ENCODE assay signal across 16 mouse cellular contexts in the genomic region with DNA sequence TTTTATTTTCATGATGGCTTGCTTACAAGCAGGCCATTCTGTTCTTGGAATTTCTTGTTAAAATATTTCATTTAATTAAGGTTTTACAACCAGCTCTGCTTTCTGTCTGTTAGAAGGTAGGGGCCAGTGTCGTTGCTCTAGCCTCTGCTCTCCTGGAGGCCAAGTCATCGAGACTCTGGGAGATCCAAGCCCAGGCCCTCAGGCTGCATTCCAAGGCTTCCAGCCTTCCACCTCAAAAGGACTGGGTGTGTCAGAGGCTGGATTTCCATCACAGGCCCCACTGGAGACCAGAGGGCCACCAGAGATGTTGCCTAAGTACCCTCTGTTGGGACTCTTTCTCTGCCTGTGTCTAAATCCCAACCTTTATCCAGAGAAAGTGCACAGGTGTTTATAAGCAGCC. TPM values are rescaled to one million over a fixed set of nuclear protein-coding genes. Genes with fewer than 3 reads are reported as not detected.
"Had no signal": no experiment of that assay in that cellular context is flagged by ENCODE, and none has a peak within 500 bp of the region (broad histone marks: within the 10 kb centered on the region; RNA-seq: fewer than 3 reads in every experiment).

No protein-coding gene starts in this region.

- H3K4me3 ChIP-seq: intestine, embryonic 15.5 days; limb, embryonic 13.5 days; liver, embryonic 15.5 days; midbrain, embryonic 10.5 days; myocyte; neural tube, embryonic 15.5 days had no signal

- H3K4me1 ChIP-seq: intestine, embryonic 15.5 days; liver, embryonic 15.5 days; neural tube, embryonic 15.5 days had no signal

- H3K4me2 ChIP-seq: intestine, embryonic 15.5 days; limb, embryonic 13.5 days; liver, embryonic 15.5 days; lung, embryonic 14.5 days; neural tube, embryonic 15.5 days had no signal

- H3K27me3 ChIP-seq: intestine, embryonic 15.5 days; limb, embryonic 13.5 days; liver, embryonic 15.5 days had no signal

- H3K9ac ChIP-seq: intestine, embryonic 15.5 days; limb, embryonic 13.5 days; liver, embryonic 15.5 days; lung, embryonic 14.5 days; neural tube, embryonic 15.5 days had no signal

- H3K36me3 ChIP-seq: intestine, embryonic 15.5 days; limb, embryonic 13.5 days; liver, embryonic 15.5 days; midbrain, embryonic 10.5 days; neural tube, embryonic 15.5 days had no signal

- DNase-seq: layer of hippocampus, adult 9-11 months; layer of hippocampus, postnatal 36 days; lung, embryonic 14.5 days; lung, postnatal 36 days; midbrain, embryonic 14.5 days; right cerebral cortex, adult 18-20 months; right cerebral cortex, postnatal 25 days; thymus, postnatal 4 days had no signal

- H3K27ac ChIP-seq: hindbrain, postnatal 0 days; intestine, embryonic 15.5 days; limb, embryonic 13.5 days; liver, embryonic 15.5 days; midbrain, embryonic 10.5 days; neural tube, embryonic 15.5 days; stomach, postnatal 0 days had no signal

- ATAC-seq: hindbrain, postnatal 0 days; intestine, embryonic 15.5 days had no signal

- H3K9me3 ChIP-seq: intestine, embryonic 15.5 days; limb, embryonic 13.5 days; liver, embryonic 15.5 days; neural tube, embryonic 15.5 days had no signal

RNA-seq across cellular contexts. Expression of a gene that starts 52.6 kb away (rescaled TPM):
- polyA plus RNA-seq: hindbrain, postnatal 0 days; midbrain, embryonic 14.5 days had no signal
